Mouse (Mus musculus) thymus, adult 2 months (tissue): ENCODE results near the gene Fzd7. TPM values are rescaled to one million over a fixed set of nuclear protein-coding genes. Genes with fewer than 3 reads are reported as not detected.

Experiments
- DNase-seq: peaks from one replicate; pipeline ENCODE4 v3.0.0; 2021
- H3K27ac ChIP-seq: fragments of 200-500 bp; 2 replicates; pipeline ENCODE4 v1.5.1; 2012; ENCODE audit warnings: low read length, control low read depth; ENCODE audit not compliant: control insufficient read depth, insufficient read depth
- H3K27me3 ChIP-seq: fragments of 200-500 bp; 2 replicates; pipeline ENCODE4 v1.6.1; 2012; ENCODE audit warnings: mild to moderate bottlenecking, low read length, moderate library complexity, mixed read lengths; ENCODE audit not compliant: control insufficient read depth, insufficient read depth
- H3K36me3 ChIP-seq: fragments of 200-500 bp; 2 replicates; pipeline ENCODE4 v1.6.1; 2012; ENCODE audit warnings: mild to moderate bottlenecking, low read length, moderate library complexity; ENCODE audit not compliant: control insufficient read depth, insufficient read depth
- H3K4me1 ChIP-seq: fragments of 200-500 bp; replicated peaks from 2 replicates; pipeline ENCODE4 v1.6.1; 2012; ENCODE audit warnings: low read length; ENCODE audit not compliant: control insufficient read depth, insufficient read depth
- H3K4me3 ChIP-seq: fragments of 200-500 bp; 2 replicates; pipeline ENCODE4 v1.5.1; 2012; ENCODE audit warnings: mild to moderate bottlenecking, low read length, control low read depth, moderate library complexity; ENCODE audit not compliant: control insufficient read depth, insufficient read depth
- CTCF ChIP-seq: fragments of 200-500 bp; IDR thresholded peaks from 2 replicates; pipeline ENCODE4 v1.5.1; 2012; ENCODE audit warnings: mild to moderate bottlenecking, control low read depth, low read length, moderate library complexity, borderline replicate concordance; ENCODE audit not compliant: control insufficient read depth, poor library complexity, insufficient read depth; ENCODE audit errors: extremely low read depth
- POLR2A ChIP-seq: fragments of 200-500 bp; IDR thresholded peaks from 2 replicates; pipeline ENCODE4 v1.6.1; 2012; ENCODE audit warnings: mild to moderate bottlenecking, low read length, control low read depth, moderate library complexity; ENCODE audit not compliant: control insufficient read depth, poor library complexity, insufficient read depth; ENCODE audit errors: extremely low read depth
- WGBS: fragments of 180-500 bp; shearing (Covaris S2); methylation state at CpG from one replicate; pipeline ENCODE4 v1.1.7; 2018; 5-methylcytosine and 5-hydroxymethylcytosine counted together
- polyA plus RNA-seq: library from polyadenylated mRNA; depleted of rRNA; stranded (reverse); fragments of >200 nt; gene quantifications from 2 replicates; pipeline ENCODE4 v1.2.3, GENCODE M21; 2012

Fzd7 gene
- polyA plus RNA-seq, 1 experiment, result 11.4 TPM

GRCm38 (mm10) chr1:59508463-59509139 lies 26.4 kb downstream of the Fzd7 start:
- no peak for DNase-seq
- Histone ChIP-seq H3K27ac (no peak overlapping the region), H3K4me1 (no peaks in the 10 kb centered on the region), H3K27me3 (no peaks in the 10 kb centered on the region), H3K4me3 (no peak overlapping the region), H3K36me3 (no peaks in the 10 kb centered on the region)
- 78% methylated on average over 17 of the region's 17 CpGs for WGBS
- TF ChIP-seq POLR2A (no peak), CTCF (no peak)

GRCm38 (mm10) chr1:59511566-59512270 lies 29.5 kb downstream of the Fzd7 start:
- TF ChIP-seq POLR2A (no peak), CTCF (no peak)
- Histone ChIP-seq H3K4me3 (no peak overlapping the region), H3K4me1 (no peaks in the 10 kb centered on the region), H3K27ac (no peak overlapping the region), H3K27me3 (no peaks in the 10 kb centered on the region), H3K36me3 (no peaks in the 10 kb centered on the region)
- DNase-seq, result no peak
- WGBS, result 89% methylated on average over 9 of the region's 9 CpGs

- no peaks in the 10 kb centered on the region for H3K36me3 ChIP-seq
- no peaks in the 10 kb centered on the region for H3K4me1 ChIP-seq
- TF ChIP-seq POLR2A, result no peak
- TF ChIP-seq CTCF, result no peak
- no peak within 1 kb of the TSS for H3K4me3 ChIP-seq
- DNase-seq, result no peak
- no peaks in the 10 kb centered on the region for H3K27me3 ChIP-seq
- H3K27ac ChIP-seq, result no peak within 1 kb of the TSS
- 65% methylated on average over 25 of the region's 25 CpGs for WGBS
Observed at GRCm38 (mm10) chr1:59516026-59516917, 34.0 kb downstream of the Fzd7 start, which contains the start of gene Gm973. TSS of gene Gm973 (plus strand) at chr1:59516264.

- 86% methylated on average over 11 of the region's 11 CpGs for WGBS
- H3K27ac ChIP-seq, result no peak overlapping the region
- H3K4me3 ChIP-seq, result no peak overlapping the region
- H3K36me3 ChIP-seq, result no peaks in the 10 kb centered on the region
- H3K27me3 ChIP-seq, result no peaks in the 10 kb centered on the region
- no peak for DNase-seq
- H3K4me1 ChIP-seq, result no peaks in the 10 kb centered on the region
- no peak for TF ChIP-seq POLR2A
- TF ChIP-seq CTCF, result no peak
Observed at GRCm38 (mm10) chr1:59520226-59520837, 38.1 kb downstream of the Fzd7 start.

GRCm38 (mm10) chr1:59522456-59522855 lies 40.2 kb downstream of the Fzd7 start:
- TF ChIP-seq POLR2A, result no peak
- TF ChIP-seq CTCF, result no peak
- Histone ChIP-seq H3K4me3 (no peak overlapping the region), H3K4me1 (no peaks in the 10 kb centered on the region), H3K27ac (no peak overlapping the region), H3K36me3 (no peaks in the 10 kb centered on the region), H3K27me3 (no peaks in the 10 kb centered on the region)
- WGBS, result 89% methylated on average over 1 of the region's 1 CpGs
- DNase-seq, result no peak
